Mouse (Mus musculus) embryonic facial prominence, embryonic 13.5 days (tissue): ENCODE results near the gene Nfib. TPM values are rescaled to one million over a fixed set of nuclear protein-coding genes. Genes with fewer than 3 reads are reported as not detected.

Experiments
- ATAC-seq: fragments of 200-750 bp; cut with Nextera tagmentation; 2 replicates; pipeline ENCODE4 v1.8.0; 2017; ENCODE audit warnings: low read depth; ENCODE audit not compliant: insufficient number of reproducible peaks, insufficient read depth, low FRiP score, low TSS enrichment
- H3K27ac ChIP-seq: fragments of 300-500 bp; sonication (generic); 2 replicates; pipeline ENCODE4 v1.5.1; 2015; ENCODE audit warnings: moderate library complexity, mild to moderate bottlenecking, inconsistent platforms
- H3K27me3 ChIP-seq: fragments of 300-500 bp; sonication (generic); 2 replicates; pipeline ENCODE4 v1.6.1; 2015; ENCODE audit warnings: mild to moderate bottlenecking, inconsistent platforms
- H3K36me3 ChIP-seq: fragments of 300-500 bp; sonication (generic); 2 replicates; pipeline ENCODE4 v1.6.1; 2015; ENCODE audit warnings: mild to moderate bottlenecking, inconsistent platforms
- H3K4me1 ChIP-seq: fragments of 300-500 bp; sonication (generic); 2 replicates; pipeline ENCODE4 v1.6.1; 2015; ENCODE audit warnings: inconsistent platforms
- H3K4me2 ChIP-seq: fragments of 300-500 bp; sonication (generic); 2 replicates; pipeline ENCODE4 v1.6.1; 2015; ENCODE audit warnings: moderate library complexity, mild to moderate bottlenecking, inconsistent platforms
- H3K4me3 ChIP-seq: fragments of 300-500 bp; sonication (generic); 2 replicates; pipeline ENCODE4 v1.5.1; 2015; ENCODE audit warnings: mild to moderate bottlenecking, inconsistent platforms
- H3K9ac ChIP-seq: fragments of 300-500 bp; sonication (generic); 2 replicates; pipeline ENCODE4 v1.6.1; 2015; ENCODE audit warnings: mild to moderate bottlenecking, inconsistent platforms
- H3K9me3 ChIP-seq: fragments of 300-500 bp; sonication (generic); 2 replicates; pipeline ENCODE4 v1.6.1; 2016; ENCODE audit warnings: inconsistent platforms
- WGBS: fragments of 180-500 bp; shearing (Covaris S2); methylation state at CpG from one replicate; pipeline ENCODE4 v1.1.7; 2015; ENCODE audit warnings: mixed read lengths; 5-methylcytosine and 5-hydroxymethylcytosine counted together
- polyA plus RNA-seq: library from polyadenylated mRNA; unstranded; fragments of >200 nt; fragmentation: Nextera tagmentation; extraction: Ambion mirVana; gene quantifications from 2 replicates; pipeline ENCODE4 v1.2.1, GENCODE M21; 2015

Nfib gene
- polyA plus RNA-seq, 1 experiment from 2014 or later = 104 TPM

DNA sequence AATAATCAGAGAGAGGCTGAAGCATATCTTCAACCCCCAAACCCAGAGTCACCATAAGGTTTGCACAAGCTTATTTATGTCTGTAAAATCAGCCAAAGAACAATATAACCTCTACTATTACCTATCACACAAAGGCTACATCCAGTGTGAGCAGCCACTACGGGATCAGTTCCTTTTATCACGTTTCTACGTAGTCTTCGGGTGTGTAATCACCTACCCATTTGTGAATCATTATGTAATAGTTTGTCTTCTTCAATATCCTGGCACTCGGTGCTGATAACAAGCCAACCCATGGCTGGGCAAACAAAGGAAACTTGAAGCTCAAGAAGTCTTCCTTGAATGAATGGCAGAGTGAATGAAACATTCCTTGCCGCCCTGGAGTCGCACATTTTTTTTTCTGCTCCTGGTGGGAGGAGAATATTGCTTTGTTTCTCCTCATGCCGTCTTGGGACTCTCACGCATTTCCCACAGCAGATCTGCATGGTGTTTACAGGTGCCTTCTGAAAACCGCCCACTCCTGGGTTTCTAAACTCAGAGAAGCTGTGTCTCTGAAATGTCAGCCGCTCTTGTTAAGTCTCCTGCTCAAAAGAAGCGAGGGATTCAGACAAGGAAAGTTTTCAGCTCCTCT lies 21.3 kb downstream of the Nfib start:
- WGBS = 67% methylated on average over 12 of the region's 12 CpGs
- no peaks in the 10 kb centered on the region for H3K9me3 ChIP-seq
- no peak overlapping the region for H3K4me3 ChIP-seq
- peaks cover 9% of the 10 kb centered on the region for H3K4me1 ChIP-seq
- H3K36me3 ChIP-seq = no peaks in the 10 kb centered on the region
- H3K4me2 ChIP-seq = no peak overlapping the region
- H3K27ac ChIP-seq = peak overlapping the region; percentile 4; the same call in 1 of the 2 replicates
- no peak for ATAC-seq
- peaks cover 26% of the 10 kb centered on the region for H3K27me3 ChIP-seq
- H3K9ac ChIP-seq = no peak overlapping the region

DNA sequence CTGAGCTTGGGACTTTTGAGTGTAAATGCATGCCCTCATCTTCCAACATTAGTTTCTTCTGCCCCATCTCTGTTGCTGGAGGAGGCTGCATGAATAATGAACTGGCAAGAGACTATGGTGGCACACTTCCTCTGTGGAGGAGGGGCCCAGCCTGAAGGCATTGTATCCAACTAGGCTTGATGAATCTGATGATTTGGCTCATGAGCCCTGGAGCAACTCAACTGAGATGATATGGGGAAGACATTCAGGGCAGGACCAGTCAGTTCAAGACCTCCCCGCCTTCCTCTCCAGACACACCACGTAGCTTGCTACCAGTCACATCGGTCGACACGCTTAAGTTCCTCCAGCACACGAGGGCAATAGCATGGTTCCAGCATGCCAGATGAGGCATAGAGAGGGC lies 22.0 kb downstream of the Nfib start:
- no peaks in the 10 kb centered on the region for H3K36me3 ChIP-seq
- H3K27me3 ChIP-seq = peaks cover 24% of the 10 kb centered on the region
- H3K9ac ChIP-seq = no peak overlapping the region
- no peaks in the 10 kb centered on the region for H3K9me3 ChIP-seq
- 89% methylated on average over 6 of the region's 6 CpGs for WGBS
- H3K4me1 ChIP-seq = peaks cover 9% of the 10 kb centered on the region
- H3K4me3 ChIP-seq = no peak overlapping the region
- ATAC-seq = no peak
- H3K4me2 ChIP-seq = no peak overlapping the region
- H3K27ac ChIP-seq = no peak overlapping the region

- Histone ChIP-seq H3K4me1 (no peaks in the 10 kb centered on the region), H3K9ac (no peak overlapping the region), H3K4me3 (no peak overlapping the region), H3K4me2 (no peak overlapping the region), H3K36me3 (no peaks in the 10 kb centered on the region), H3K9me3 (0 out of 2 replicates have a peak, but pooled peaks cover 3% of the 10 kb centered on the region), H3K27ac (no peak overlapping the region), H3K27me3 (peaks cover 3% of the 10 kb centered on the region; the same call in 1 of the 2 replicates)
- ATAC-seq = no peak
- WGBS = 93% methylated on average over 2 of the region's 2 CpGs
Observed at GRCm38 (mm10) chr4:82676104-82676503, 29.4 kb downstream of the Nfib start.

DNA sequence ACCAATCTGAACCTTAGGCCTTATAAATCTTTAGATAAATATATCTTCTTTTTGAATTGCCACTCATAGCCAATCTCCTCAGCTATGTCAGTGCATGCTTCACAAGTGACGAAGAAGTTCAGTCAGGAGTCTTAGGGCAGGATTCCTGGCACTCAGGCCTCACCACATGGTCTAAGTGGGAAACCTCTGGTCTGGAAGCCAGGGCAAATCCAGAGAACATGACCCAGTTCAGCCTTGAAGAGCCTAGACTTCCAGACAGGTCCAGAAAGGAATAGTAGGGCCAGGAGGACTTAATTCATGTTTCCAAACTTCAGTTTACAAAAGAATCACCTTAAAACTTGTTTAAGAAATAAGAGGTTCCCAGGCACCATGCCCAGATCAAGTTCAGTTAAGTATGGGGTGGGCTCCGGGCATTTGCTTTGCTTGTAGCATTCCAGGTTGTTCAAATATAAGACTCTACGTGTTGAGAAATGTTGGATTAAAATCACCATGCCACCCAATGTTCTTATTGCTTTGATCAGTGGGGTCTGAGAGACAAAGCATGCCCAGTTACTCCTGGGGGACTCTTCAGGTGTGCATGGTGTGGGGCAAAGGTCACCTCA lies 38.2 kb downstream of the Nfib start:
- H3K9ac ChIP-seq = no peak overlapping the region
- H3K4me2 ChIP-seq = no peak overlapping the region
- H3K9me3 ChIP-seq = no peaks in the 10 kb centered on the region
- H3K27ac ChIP-seq = no peak overlapping the region
- 79% methylated on average over 3 of the region's 3 CpGs for WGBS
- no peaks in the 10 kb centered on the region for H3K27me3 ChIP-seq
- no peak for ATAC-seq
- no peak overlapping the region for H3K4me3 ChIP-seq
- no peaks in the 10 kb centered on the region for H3K36me3 ChIP-seq
- peaks cover 11% of the 10 kb centered on the region for H3K4me1 ChIP-seq

- Histone ChIP-seq H3K36me3 (no peaks in the 10 kb centered on the region), H3K27me3 (no peaks in the 10 kb centered on the region), H3K4me3 (no peak overlapping the region), H3K9ac (no peak overlapping the region), H3K4me1 (peaks cover 14% of the 10 kb centered on the region), H3K27ac (no peak overlapping the region), H3K4me2 (no peak overlapping the region), H3K9me3 (no peaks in the 10 kb centered on the region)
- WGBS = 79% methylated on average over 7 of the region's 7 CpGs
- no peak for ATAC-seq
Observed at GRCm38 (mm10) chr4:82664436-82664835, 41.1 kb downstream of the Nfib start.

DNA sequence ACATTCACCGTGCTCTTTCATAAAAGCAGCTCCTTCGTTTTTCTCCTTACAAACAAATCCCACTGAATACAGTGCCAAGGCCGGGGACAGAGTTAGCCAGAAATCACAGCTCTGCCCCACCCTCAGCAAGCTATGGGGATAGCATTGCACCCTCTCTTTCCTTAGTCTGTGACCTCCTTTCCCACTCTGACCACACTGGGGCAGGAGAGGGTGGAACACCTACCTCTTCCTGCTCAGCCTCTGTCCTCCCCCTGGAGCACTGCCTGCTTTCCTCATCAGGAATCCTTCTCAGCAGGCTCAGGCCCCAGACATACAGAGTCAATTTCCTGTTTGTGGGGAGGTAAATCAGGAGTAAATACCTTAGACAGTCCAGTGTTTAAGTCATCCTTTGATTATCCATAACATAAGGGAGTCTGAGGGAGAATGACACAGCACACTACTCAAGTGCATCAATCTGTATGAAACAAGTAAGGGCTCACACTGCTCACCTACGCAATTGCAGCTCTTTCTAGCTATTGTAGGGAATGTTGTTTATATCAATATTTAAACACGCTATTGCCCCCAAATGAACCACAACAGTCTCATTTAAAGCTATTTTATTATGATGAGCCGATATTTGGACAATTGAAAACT lies 41.7 kb downstream of the Nfib start:
- Histone ChIP-seq H3K4me2 (no peak overlapping the region), H3K4me3 (no peak overlapping the region), H3K27me3 (no peaks in the 10 kb centered on the region), H3K36me3 (no peaks in the 10 kb centered on the region), H3K4me1 (peaks cover 14% of the 10 kb centered on the region), H3K9ac (no peak overlapping the region), H3K9me3 (no peaks in the 10 kb centered on the region), H3K27ac (no peak overlapping the region)
- ATAC-seq = no peak
- WGBS = 78% methylated on average over 6 of the region's 6 CpGs

GRCm38 (mm10) chr4:82662626-82663025 lies 42.9 kb downstream of the Nfib start:
- 80% methylated on average over 3 of the region's 3 CpGs for WGBS
- no peak overlapping the region for H3K27ac ChIP-seq
- H3K4me1 ChIP-seq = peaks cover 14% of the 10 kb centered on the region
- H3K4me2 ChIP-seq = no peak overlapping the region
- H3K36me3 ChIP-seq = no peaks in the 10 kb centered on the region
- no peak overlapping the region for H3K9ac ChIP-seq
- no peak overlapping the region for H3K4me3 ChIP-seq
- H3K9me3 ChIP-seq = no peaks in the 10 kb centered on the region
- no peaks in the 10 kb centered on the region for H3K27me3 ChIP-seq
- ATAC-seq = no peak

GRCm38 (mm10) chr4:82662222-82662621 lies 43.3 kb downstream of the Nfib start:
- Histone ChIP-seq H3K36me3 (no peaks in the 10 kb centered on the region), H3K9ac (no peak overlapping the region), H3K27me3 (no peaks in the 10 kb centered on the region), H3K4me1 (peaks cover 14% of the 10 kb centered on the region), H3K4me3 (no peak overlapping the region), H3K4me2 (no peak overlapping the region), H3K9me3 (no peaks in the 10 kb centered on the region), H3K27ac (no peak overlapping the region)
- ATAC-seq = no peak
- 47% methylated on average over 9 of the region's 9 CpGs for WGBS

- Histone ChIP-seq H3K27me3 (no peaks in the 10 kb centered on the region), H3K4me2 (no peak overlapping the region), H3K36me3 (no peaks in the 10 kb centered on the region), H3K9ac (no peak overlapping the region), H3K9me3 (no peaks in the 10 kb centered on the region), H3K27ac (no peak overlapping the region), H3K4me1 (peaks cover 14% of the 10 kb centered on the region), H3K4me3 (no peak overlapping the region)
- 86% methylated on average over 7 of the region's 7 CpGs for WGBS
- no peak for ATAC-seq
Observed at GRCm38 (mm10) chr4:82661215-82661614, 44.3 kb downstream of the Nfib start.

DNA sequence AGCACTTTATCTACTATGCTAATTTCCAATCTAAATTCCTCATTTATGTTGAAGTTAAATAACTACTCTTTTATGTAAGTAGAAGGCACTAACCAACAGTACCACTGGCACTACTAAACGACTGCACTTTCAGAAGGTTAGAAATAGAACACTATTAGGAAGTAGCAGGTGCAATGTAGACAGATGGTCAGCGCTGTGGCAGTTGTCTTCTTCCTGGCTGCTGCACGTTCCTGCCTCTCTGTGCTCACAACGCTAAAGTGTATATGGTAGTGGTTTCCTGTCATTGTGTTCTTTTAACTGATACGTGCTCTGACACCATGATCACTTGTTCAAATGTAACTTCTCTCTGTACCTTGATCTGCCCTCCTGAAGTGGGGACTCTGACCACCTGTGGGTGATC lies 59.9 kb downstream of the Nfib start:
- ATAC-seq = no peak
- Histone ChIP-seq H3K36me3 (no peaks in the 10 kb centered on the region), H3K4me1 (no peaks in the 10 kb centered on the region), H3K4me3 (no peak overlapping the region), H3K9ac (no peak overlapping the region), H3K27ac (no peak overlapping the region), H3K4me2 (no peak overlapping the region), H3K9me3 (no peaks in the 10 kb centered on the region), H3K27me3 (peaks cover 6% of the 10 kb centered on the region; the same call in 1 of the 2 replicates)
- WGBS = 82% methylated on average over 5 of the region's 5 CpGs

GRCm38 (mm10) chr4:82644797-82645196 lies 60.8 kb downstream of the Nfib start:
- Histone ChIP-seq H3K9me3 (no peaks in the 10 kb centered on the region), H3K27ac (no peak overlapping the region), H3K27me3 (peaks cover 6% of the 10 kb centered on the region; the same call in 1 of the 2 replicates), H3K4me1 (no peaks in the 10 kb centered on the region), H3K4me3 (no peak overlapping the region), H3K4me2 (no peak overlapping the region), H3K9ac (no peak overlapping the region), H3K36me3 (no peaks in the 10 kb centered on the region)
- 70% methylated on average over 9 of the region's 9 CpGs for WGBS
- no peak for ATAC-seq

GRCm38 (mm10) chr4:82643734-82644085 lies 61.8 kb downstream of the Nfib start:
- Histone ChIP-seq H3K9me3 (no peaks in the 10 kb centered on the region), H3K27ac (no peak overlapping the region), H3K36me3 (no peaks in the 10 kb centered on the region), H3K4me1 (no peaks in the 10 kb centered on the region), H3K4me3 (no peak overlapping the region), H3K4me2 (no peak overlapping the region), H3K27me3 (peaks cover 6% of the 10 kb centered on the region; the same call in 1 of the 2 replicates), H3K9ac (no peak overlapping the region)
- ATAC-seq = no peak
- WGBS = 93% methylated on average over 5 of the region's 5 CpGs
